Mouse (Mus musculus): ENCODE results near the gene Herc4.

- TF ChIP-seq GATA1 (IDR thresholded peaks at IDR 0.05; ENCODE audit: low read length): no peak
- TF ChIP-seq TAL1 (IDR thresholded peaks at IDR 0.05; ENCODE audit: low read length): no peak
Observed at GRCm38 (mm10) chr10:63348291-63348690, 104.7 kb downstream of the Herc4 start.

All from erythroblast, embryonic 14.5 days (primary cell).